Mouse (Mus musculus) layer of hippocampus, adult 8-10 months (tissue): ENCODE results near the gene Rtf2. TPM values are rescaled to one million over a fixed set of nuclear protein-coding genes. Genes with fewer than 3 reads are reported as not detected.

ENCODE experiments used
- DNase-seq, 2 experiments: peaks; one replicate each; pipeline ENCODE4 v3.0.0; 2022; ENCODE audit warnings: low spot score in 2 of 2
- total RNA-seq, 4 experiments: library from RNA; stranded (reverse); gene quantifications; 2 replicates each; pipeline ENCODE4 v1.2.4; 2022

The Rtf2 gene
- 10 to 100 TPM; 68.3 to 71.7 (median 70.8) TPM for total RNA-seq

GRCm38 (mm10) chr2:172439843-172440639 is at the start of gene Rtf2:
Gene Rtf2, plus strand, starts transcription at chr2:172440556.
- peak; percentile 99 for DNase-seq

GRCm38 (mm10) chr2:172392041-172392521 is 48.3 kb upstream of the Rtf2 start:
- peak in 1 of 2 experiments; percentile 38 for DNase-seq

- DNase-seq: no peak
These were observed 46.8 kb upstream of the Rtf2 start, which contains the start of gene Cass4 for GRCm38 (mm10) chr2:172393391-172394051. Gene Cass4, plus strand, starts transcription at chr2:172393794.

- DNase-seq: no peak
These were observed 46.3 kb upstream of the Rtf2 start for GRCm38 (mm10) chr2:172394052-172394392.

- DNase-seq: no peak
These were observed 45.7 kb upstream of the Rtf2 start for GRCm38 (mm10) chr2:172394671-172395070.

GRCm38 (mm10) chr2:172395961-172396360 is 44.4 kb upstream of the Rtf2 start:
- no peak for DNase-seq

GRCm38 (mm10) chr2:172399901-172400300 is 40.5 kb upstream of the Rtf2 start:
- DNase-seq: no peak

GRCm38 (mm10) chr2:172401116-172401825 is 39.1 kb upstream of the Rtf2 start:
- no peak for DNase-seq

- no peak for DNase-seq
These were observed 36.1 kb upstream of the Rtf2 start for GRCm38 (mm10) chr2:172404239-172404638.

GRCm38 (mm10) chr2:172405011-172405410 is 35.3 kb upstream of the Rtf2 start:
- no peak for DNase-seq

- DNase-seq: no peak
These were observed 34.2 kb upstream of the Rtf2 start for GRCm38 (mm10) chr2:172406173-172406572.

- no peak for DNase-seq
These were observed 32.9 kb upstream of the Rtf2 start for GRCm38 (mm10) chr2:172407499-172407898.

GRCm38 (mm10) chr2:172410686-172411085 is 29.7 kb upstream of the Rtf2 start:
- DNase-seq: no peak

GRCm38 (mm10) chr2:172411091-172411490 is 29.3 kb upstream of the Rtf2 start:
- DNase-seq: peak in 1 of 2 experiments; percentile 12

GRCm38 (mm10) chr2:172412454-172412853 is 27.9 kb upstream of the Rtf2 start:
- DNase-seq: no peak

- no peak for DNase-seq
These were observed 27.1 kb upstream of the Rtf2 start for GRCm38 (mm10) chr2:172413273-172413672.

- DNase-seq: no peak
These were observed 26.5 kb upstream of the Rtf2 start for GRCm38 (mm10) chr2:172413894-172414293.

- no peak for DNase-seq
These were observed 24.1 kb upstream of the Rtf2 start for GRCm38 (mm10) chr2:172416218-172416617.

- no peak for DNase-seq
These were observed 23.5 kb upstream of the Rtf2 start for GRCm38 (mm10) chr2:172416876-172417275.

GRCm38 (mm10) chr2:172418208-172418607 is 22.1 kb upstream of the Rtf2 start:
- no peak for DNase-seq

- no peak for DNase-seq
These were observed 9.7 kb upstream of the Rtf2 start for GRCm38 (mm10) chr2:172430609-172431008.

- DNase-seq: no peak
These were observed 6.6 kb upstream of the Rtf2 start for GRCm38 (mm10) chr2:172433746-172434145.
